Mouse (Mus musculus) forebrain, embryonic 16.5 days (tissue): ENCODE measurements around the gene Rftn2. TPM values are rescaled to one million over a fixed set of nuclear protein-coding genes. Genes with fewer than 3 reads are reported as not detected.

Experiments used
- ATAC-seq: fragments of 200-750 bp; cut with Nextera tagmentation; 2 replicates; pipeline ENCODE4 v1.8.0; 2017; ENCODE audit warnings: mild to moderate bottlenecking, moderate library complexity
- H3K27ac ChIP-seq: fragments of 300-500 bp; sonication (generic); 2 replicates; pipeline ENCODE4 v1.5.1; 2014; ENCODE audit warnings: low read length, control low read depth
- H3K27me3 ChIP-seq: fragments of 300-500 bp; sonication (generic); replicated peaks from 2 replicates; pipeline ENCODE4 v1.6.1; 2014; ENCODE audit warnings: low read length; ENCODE audit not compliant: control insufficient read depth, insufficient read depth
- H3K36me3 ChIP-seq: fragments of 300-500 bp; sonication (generic); 2 replicates; pipeline ENCODE4 v1.6.1; 2014; ENCODE audit not compliant: control insufficient read depth, insufficient read depth
- H3K4me1 ChIP-seq: fragments of 300-500 bp; sonication (generic); replicated peaks from 2 replicates; pipeline ENCODE4 v1.6.1; 2014; ENCODE audit warnings: low read length; ENCODE audit not compliant: control insufficient read depth, insufficient read depth
- H3K4me2 ChIP-seq: fragments of 300-500 bp; sonication (generic); 2 replicates; pipeline ENCODE4 v1.6.1; 2014; ENCODE audit warnings: mild to moderate bottlenecking, low read length, control low read depth
- H3K4me3 ChIP-seq: fragments of 300-500 bp; sonication (generic); replicated peaks from 2 replicates; pipeline ENCODE4 v1.5.1; 2014; ENCODE audit warnings: mild to moderate bottlenecking, low read length, control low read depth
- H3K9ac ChIP-seq: fragments of 300-500 bp; sonication (generic); replicated peaks from 2 replicates; pipeline ENCODE4 v1.6.1; 2014; ENCODE audit warnings: low read depth, low read length, control low read depth
- H3K9me3 ChIP-seq: fragments of 300-500 bp; sonication (generic); 2 replicates; pipeline ENCODE4 v1.6.1; 2016; ENCODE audit warnings: low read length; ENCODE audit not compliant: control insufficient read depth
- WGBS: fragments of 180-500 bp; shearing (Covaris S2); extraction: QIAGEN DNeasy Blood & Tissue Kit; methylation state at CpG from one replicate; pipeline ENCODE4 v1.1.7; 2014; 5-methylcytosine and 5-hydroxymethylcytosine counted together
- polyA plus RNA-seq: library from polyadenylated mRNA; unstranded; fragments of >200 nt; fragmentation: Nextera tagmentation; extraction: Ambion mirVana; gene quantifications from 2 replicates; pipeline ENCODE4 v1.2.1, GENCODE M21; 2015

Rftn2 gene
- polyA plus RNA-seq, 1 experiment from 2014 or later: 10.4 TPM

DNA sequence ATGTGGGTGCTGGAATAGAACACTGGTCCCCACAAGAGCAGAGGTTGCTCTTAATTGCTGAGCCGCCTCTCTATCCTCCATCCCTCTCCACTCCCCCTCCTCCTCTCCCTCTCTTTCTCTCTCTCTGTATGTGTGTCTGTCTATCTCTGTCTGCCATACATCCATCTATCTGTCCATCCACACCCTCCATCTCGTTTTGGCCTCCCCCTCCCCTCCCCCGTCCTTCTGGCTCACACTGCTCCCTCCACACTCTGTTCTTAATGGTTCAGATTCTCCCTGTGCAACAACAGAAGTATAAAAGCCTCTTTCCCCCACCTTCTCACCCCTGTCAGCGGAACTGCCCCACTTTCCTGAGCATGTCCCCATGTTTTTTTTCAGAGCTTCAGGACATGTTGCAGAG, 59.0 kb downstream of the Rftn2 start:
- H3K4me2 ChIP-seq: no peak overlapping the region
- H3K36me3 ChIP-seq: 0 out of 2 replicates have a peak, but pooled peaks cover 2% of the 10 kb centered on the region
- H3K27me3 ChIP-seq: no peaks in the 10 kb centered on the region
- peaks cover 4% of the 10 kb centered on the region; the same call in 1 of the 2 replicates for H3K9me3 ChIP-seq
- WGBS: 80% methylated on average over 4 of the region's 4 CpGs
- H3K4me3 ChIP-seq: no peak overlapping the region
- no peak for ATAC-seq
- H3K27ac ChIP-seq: no peak overlapping the region
- H3K9ac ChIP-seq: no peak overlapping the region
- no peaks in the 10 kb centered on the region for H3K4me1 ChIP-seq

DNA sequence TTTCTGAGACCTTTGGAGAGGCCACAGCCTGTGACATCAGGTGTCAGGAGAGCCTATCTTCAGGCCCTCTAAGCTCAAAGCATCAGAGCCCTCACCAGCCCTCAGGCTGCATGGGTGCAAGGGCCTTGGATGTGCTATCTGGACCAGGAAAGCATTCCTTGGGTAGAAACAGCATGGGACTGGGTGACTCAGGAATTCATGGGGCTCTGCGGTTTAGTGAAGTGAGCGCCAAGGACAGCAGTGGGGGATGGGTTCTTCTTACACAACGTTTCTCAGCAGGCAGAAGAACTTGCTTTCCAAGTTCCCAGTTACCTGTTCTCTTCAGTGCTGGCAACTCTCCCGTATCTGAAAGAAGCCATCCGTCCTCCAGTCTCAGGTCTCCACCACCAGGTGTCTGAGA, 62.6 kb downstream of the Rftn2 start:
- H3K9ac ChIP-seq: no peak overlapping the region
- H3K27ac ChIP-seq: no peak overlapping the region
- no peak for ATAC-seq
- H3K9me3 ChIP-seq: 0 out of 2 replicates have a peak, but pooled peaks cover under 1% of the 10 kb centered on the region
- 64% methylated on average over 5 of the region's 5 CpGs for WGBS
- no peak overlapping the region for H3K4me2 ChIP-seq
- peaks cover under 1% of the 10 kb centered on the region; the same call in 1 of the 2 replicates for H3K36me3 ChIP-seq
- H3K4me1 ChIP-seq: no peaks in the 10 kb centered on the region
- no peaks in the 10 kb centered on the region for H3K27me3 ChIP-seq
- H3K4me3 ChIP-seq: no peak overlapping the region

DNA sequence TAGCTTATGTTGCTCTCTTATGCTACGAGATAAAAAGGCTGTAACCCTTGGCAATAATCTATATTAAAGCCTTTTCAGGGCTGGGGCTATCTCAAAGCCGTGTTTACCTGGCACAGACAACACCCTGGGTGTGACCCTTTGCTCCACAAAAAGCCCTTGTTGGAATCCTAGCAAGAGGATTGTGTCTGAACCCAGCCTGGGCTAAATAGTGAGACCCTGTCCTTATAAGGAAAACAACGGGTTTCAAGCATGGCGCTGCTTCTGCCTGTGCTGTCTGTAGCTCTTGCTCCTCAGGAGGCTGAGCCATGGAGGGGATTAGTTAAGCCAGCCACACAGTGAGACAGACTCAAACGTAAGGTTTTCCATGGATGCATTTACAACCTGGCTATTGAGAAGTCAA, 63.8 kb downstream of the Rftn2 start:
- no peak for ATAC-seq
- H3K9ac ChIP-seq: no peak overlapping the region
- no peak overlapping the region for H3K4me2 ChIP-seq
- H3K27me3 ChIP-seq: no peaks in the 10 kb centered on the region
- no peak overlapping the region for H3K4me3 ChIP-seq
- 67% methylated on average over 5 of the region's 5 CpGs for WGBS
- H3K27ac ChIP-seq: no peak overlapping the region
- H3K9me3 ChIP-seq: no peaks in the 10 kb centered on the region
- no peaks in the 10 kb centered on the region for H3K4me1 ChIP-seq
- no peaks in the 10 kb centered on the region; the same call in 1 of the 2 replicates for H3K36me3 ChIP-seq

DNA sequence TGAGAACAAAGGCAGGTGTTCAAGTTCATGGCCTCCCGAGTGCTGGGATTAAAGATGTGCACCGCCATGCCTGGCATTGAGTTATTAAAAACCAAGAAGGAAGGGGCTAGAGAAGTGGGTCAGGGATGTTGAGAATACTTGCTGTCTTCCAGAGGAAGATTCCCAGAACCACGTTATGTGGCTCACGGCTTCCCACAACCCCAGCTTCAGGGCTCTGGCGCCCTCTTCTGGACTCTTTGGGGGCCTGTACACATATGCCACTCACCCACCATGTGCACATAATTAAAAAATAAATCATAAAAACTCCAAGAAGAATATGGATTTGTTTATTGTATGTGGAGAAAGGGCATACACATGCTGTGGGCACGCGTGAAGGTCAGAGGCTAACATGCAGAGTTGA, 64.7 kb downstream of the Rftn2 start:
- ATAC-seq: peak; percentile 32; the same call in 1 of the 2 replicates

DNA sequence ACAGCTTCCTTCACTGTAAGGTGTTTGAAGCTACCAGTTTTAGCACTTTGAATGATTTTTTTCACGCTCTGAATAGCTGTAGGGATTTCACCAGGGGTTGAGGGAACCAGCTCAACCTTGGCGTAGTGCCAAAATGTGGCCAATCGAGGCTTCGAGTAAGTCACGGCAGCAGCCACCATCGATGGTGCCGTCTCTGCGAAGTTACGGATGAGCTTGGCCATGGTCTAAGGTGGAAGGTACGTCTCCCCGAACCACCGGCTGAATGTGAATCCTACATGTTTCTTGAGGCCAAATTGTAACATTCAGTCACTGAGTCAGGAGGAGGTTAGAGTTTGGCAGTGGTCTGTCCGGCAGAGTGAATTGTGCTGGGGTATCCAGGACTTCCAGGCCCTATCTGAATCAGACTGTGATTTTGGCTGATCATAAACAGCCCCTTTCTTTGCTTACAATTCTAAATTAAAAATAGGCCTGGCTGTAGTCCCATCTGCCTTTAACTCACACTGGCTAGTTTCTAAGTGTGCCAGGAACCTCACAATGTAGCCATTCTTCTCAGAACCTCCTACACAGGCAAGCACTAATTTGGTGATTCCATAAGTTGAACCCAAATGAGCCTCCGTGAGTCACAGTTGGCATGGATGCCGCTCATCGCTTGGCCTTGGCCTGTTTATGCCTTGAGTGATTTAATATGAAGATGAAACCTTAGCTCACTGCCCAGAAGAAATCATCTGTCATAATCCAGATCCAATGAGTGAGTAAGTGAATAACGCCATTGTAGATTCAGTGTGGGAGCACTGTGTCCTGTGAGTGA, 65.5 kb downstream of the Rftn2 start:
- 61% methylated on average over 17 of the region's 17 CpGs for WGBS
- no peak overlapping the region for H3K9ac ChIP-seq
- H3K27ac ChIP-seq: peak overlapping the region; percentile 51; the same call in 1 of the 2 replicates
- no peak overlapping the region for H3K4me3 ChIP-seq
- H3K9me3 ChIP-seq: no peaks in the 10 kb centered on the region
- peak; percentile 76 for ATAC-seq
- no peak overlapping the region for H3K4me2 ChIP-seq
- H3K4me1 ChIP-seq: no peaks in the 10 kb centered on the region
- no peaks in the 10 kb centered on the region for H3K27me3 ChIP-seq
- no peaks in the 10 kb centered on the region; the same call in 1 of the 2 replicates for H3K36me3 ChIP-seq

More for the DNA sequence above, 64.7 kb downstream of the Rftn2 start:
- Histone ChIP-seq H3K4me1 (no peaks in the 10 kb centered on the region), H3K36me3 (no peaks in the 10 kb centered on the region; the same call in 1 of the 2 replicates), H3K27me3 (no peaks in the 10 kb centered on the region), H3K4me3 (no peak overlapping the region), H3K4me2 (no peak overlapping the region), H3K27ac (no peak overlapping the region; the same call in 1 of the 2 replicates), H3K9me3 (no peaks in the 10 kb centered on the region), H3K9ac (no peak overlapping the region)
- 59% methylated on average over 7 of the region's 7 CpGs for WGBS

DNA sequence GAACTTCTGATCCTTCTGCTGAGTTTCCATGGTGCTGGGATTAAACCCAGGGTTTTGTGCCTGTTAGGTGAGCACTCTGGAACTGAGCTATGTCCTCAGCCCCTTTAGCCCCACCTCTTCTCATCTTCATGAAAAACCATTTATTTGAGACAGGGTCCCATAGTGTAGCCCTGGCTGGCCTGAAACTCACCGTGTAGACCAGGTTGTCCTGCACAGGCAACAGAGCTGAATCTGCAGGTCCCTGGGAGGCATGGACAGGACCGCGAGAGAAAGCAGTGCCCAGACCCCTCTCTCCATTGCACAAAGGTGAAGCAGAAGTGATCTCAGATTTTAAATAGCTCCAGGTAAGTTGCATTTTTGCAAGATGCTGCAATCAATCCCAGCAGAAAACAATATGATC, 66.4 kb downstream of the Rftn2 start:
- Histone ChIP-seq H3K27me3 (no peaks in the 10 kb centered on the region), H3K4me1 (no peaks in the 10 kb centered on the region), H3K9me3 (no peaks in the 10 kb centered on the region), H3K4me3 (no peak overlapping the region), H3K27ac (no peak overlapping the region), H3K4me2 (no peak overlapping the region), H3K36me3 (no peaks in the 10 kb centered on the region; the same call in 1 of the 2 replicates), H3K9ac (no peak overlapping the region)
- 93% methylated on average over 3 of the region's 3 CpGs for WGBS
- ATAC-seq: no peak

DNA sequence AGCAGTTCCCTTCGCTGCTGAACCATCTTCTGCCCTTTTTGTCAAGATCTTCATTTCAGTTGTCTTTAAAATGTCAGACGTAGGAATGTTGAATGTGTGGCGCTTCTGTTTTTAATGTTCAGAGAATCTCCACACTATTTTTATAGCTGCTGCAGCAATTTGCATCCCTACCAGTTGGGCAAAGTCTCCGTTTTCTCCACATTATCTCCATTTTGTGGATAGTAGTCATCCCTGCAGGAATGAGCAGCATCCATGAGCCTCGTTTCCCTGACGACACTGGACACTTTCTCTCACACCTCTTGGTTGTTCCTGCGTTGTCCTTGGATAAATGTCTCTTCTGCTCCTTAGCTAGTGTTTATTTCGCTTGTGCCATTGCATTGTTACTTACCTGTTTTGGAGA, 67.8 kb downstream of the Rftn2 start:
- ATAC-seq: no peak
- no peak overlapping the region for H3K4me3 ChIP-seq
- no peak overlapping the region for H3K9ac ChIP-seq
- H3K27ac ChIP-seq: no peak overlapping the region
- no peak overlapping the region for H3K4me2 ChIP-seq
- no peaks in the 10 kb centered on the region for H3K9me3 ChIP-seq
- no peaks in the 10 kb centered on the region for H3K27me3 ChIP-seq
- no peaks in the 10 kb centered on the region for H3K4me1 ChIP-seq
- 97% methylated on average over 8 of the region's 8 CpGs for WGBS
- no peaks in the 10 kb centered on the region; the same call in 1 of the 2 replicates for H3K36me3 ChIP-seq

DNA sequence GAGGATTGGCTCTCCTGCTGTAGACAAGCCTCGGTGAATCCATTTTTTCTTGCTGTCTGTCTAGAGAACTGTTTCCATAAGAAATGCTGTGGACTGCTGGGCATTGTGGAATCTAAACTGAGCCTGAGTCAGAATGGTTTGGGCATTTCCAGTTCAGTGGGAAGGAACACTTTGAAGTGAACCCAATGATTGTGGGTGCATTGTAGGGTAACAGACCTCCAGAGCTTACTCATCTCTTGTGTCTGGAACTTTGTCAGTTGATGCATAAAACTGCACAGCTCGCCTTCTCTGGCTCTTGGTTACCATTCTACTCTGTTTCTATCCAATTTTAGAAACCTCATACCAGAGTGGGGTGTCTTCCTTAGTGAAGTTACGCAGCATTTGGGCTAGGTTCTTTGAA, 68.4 kb downstream of the Rftn2 start:
- ATAC-seq: no peak
- Histone ChIP-seq H3K27me3 (no peaks in the 10 kb centered on the region), H3K36me3 (no peaks in the 10 kb centered on the region; the same call in 1 of the 2 replicates), H3K4me3 (no peak overlapping the region), H3K4me1 (no peaks in the 10 kb centered on the region), H3K9me3 (no peaks in the 10 kb centered on the region), H3K9ac (no peak overlapping the region), H3K27ac (no peak overlapping the region), H3K4me2 (no peak overlapping the region)
- WGBS: 91% methylated on average over 3 of the region's 3 CpGs

DNA sequence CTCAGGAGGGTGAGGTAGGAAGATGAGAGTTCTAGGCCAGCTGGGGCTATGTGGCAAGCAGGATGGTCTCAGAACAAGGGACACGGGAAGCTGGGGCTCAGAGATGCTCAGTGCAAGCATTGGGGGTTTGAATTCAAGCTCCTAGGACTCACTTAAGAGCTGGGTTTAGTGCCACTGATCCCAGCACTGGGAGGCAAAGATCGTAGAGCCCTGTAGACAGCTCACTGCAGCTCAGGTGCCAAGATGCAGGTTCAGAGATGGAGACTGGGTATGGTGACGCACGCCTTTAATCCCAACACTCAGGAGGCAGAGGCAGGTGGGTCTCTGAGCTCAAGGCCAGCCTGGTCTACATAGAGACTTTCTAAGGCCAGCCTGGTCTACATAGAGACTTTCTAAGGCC, 69.3 kb downstream of the Rftn2 start:
- H3K9ac ChIP-seq: no peak overlapping the region
- H3K4me2 ChIP-seq: no peak overlapping the region
- no peak overlapping the region for H3K27ac ChIP-seq
- H3K4me1 ChIP-seq: no peaks in the 10 kb centered on the region
- ATAC-seq: no peak
- H3K9me3 ChIP-seq: no peaks in the 10 kb centered on the region
- no peak overlapping the region for H3K4me3 ChIP-seq
- no peaks in the 10 kb centered on the region for H3K27me3 ChIP-seq
- WGBS: 97% methylated on average over 4 of the region's 4 CpGs
- peaks cover under 1% of the 10 kb centered on the region for H3K36me3 ChIP-seq
